Mouse (Mus musculus) brain, embryonic 14.5 days (tissue): ENCODE data around the gene Gm5129.

ENCODE experiments used
- CTCF ChIP-seq: fragments of 200-500 bp; IDR thresholded peaks from 2 replicates; pipeline ENCODE4 v1.5.1; 2012; ENCODE audit warnings: inconsistent platforms, mild to moderate bottlenecking, moderate library complexity, borderline replicate concordance; ENCODE audit not compliant: insufficient read depth, insufficient read length; ENCODE audit errors: extremely low read depth
- POLR2A ChIP-seq: fragments of 200-500 bp; IDR thresholded peaks from 2 replicates; pipeline ENCODE4 v1.6.1; 2012; ENCODE audit warnings: mild to moderate bottlenecking, inconsistent platforms, borderline replicate concordance; ENCODE audit not compliant: poor library complexity, insufficient read depth, insufficient read length, severe bottlenecking; ENCODE audit errors: extremely low read depth

DNA sequence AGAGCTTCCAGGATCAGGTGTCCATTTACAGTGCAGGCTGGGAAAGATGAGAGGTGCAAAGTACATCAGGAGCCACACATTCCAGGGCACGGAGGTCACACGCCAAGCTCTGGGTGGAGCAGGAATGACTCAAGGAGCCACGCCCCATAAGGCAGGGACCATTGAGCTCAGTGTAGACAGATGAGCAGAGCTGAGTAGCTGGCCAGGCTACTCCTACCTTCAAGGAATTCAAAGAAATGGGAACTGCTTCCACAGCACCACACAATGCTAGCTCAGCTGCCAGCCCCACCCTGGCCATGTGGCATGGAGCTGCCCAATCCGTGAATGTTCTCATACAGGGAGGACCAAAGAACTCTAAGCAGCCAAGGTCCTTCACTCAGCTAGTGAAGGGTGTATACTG, 37.2 kb downstream of the Gm5129 start:
- TF ChIP-seq CTCF (no peak), POLR2A (no peak)
